Mouse (Mus musculus) G1E (cell line): ENCODE data around the gene Slc25a47.

Experiments used
- CTCF ChIP-seq: IDR thresholded peaks from 2 replicates; pipeline ENCODE4 v1.5.1; 2012; ENCODE audit warnings: low read depth, low read length, inconsistent platforms, mixed read lengths
- GATA1 ChIP-seq: IDR thresholded peaks from 2 replicates; pipeline ENCODE4 v1.6.1; 2012; ENCODE audit warnings: borderline replicate concordance, low read length, inconsistent platforms, mixed read lengths
- GATA2 ChIP-seq: IDR thresholded peaks from 2 replicates; pipeline ENCODE4 v1.6.1; 2012; ENCODE audit warnings: low read depth, low read length, inconsistent platforms, borderline replicate concordance

DNA sequence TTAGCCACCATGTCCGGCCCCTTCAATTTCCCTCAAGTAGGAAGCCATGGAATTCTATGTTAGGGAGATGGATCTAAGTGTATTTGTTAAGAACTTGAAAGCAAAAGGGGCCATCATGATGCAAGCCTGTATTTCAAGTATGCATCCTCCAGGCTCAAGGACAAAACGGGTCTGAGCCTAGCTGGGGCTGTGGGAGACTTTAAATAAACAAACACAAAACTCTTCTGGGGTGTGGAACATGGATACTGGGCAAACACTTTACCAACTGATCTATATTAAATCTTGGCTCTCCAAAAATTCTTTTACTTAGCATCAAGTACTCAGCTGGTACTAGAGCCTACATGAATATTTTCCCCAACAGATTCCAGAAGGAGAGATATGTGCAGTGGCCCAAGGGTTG, 48.5 kb upstream of the Slc25a47 start:
- TF ChIP-seq CTCF = no peak
- TF ChIP-seq GATA1 = no peak
- no peak for TF ChIP-seq GATA2
